Mouse (Mus musculus) hindbrain, postnatal 0 days (tissue): ENCODE measurements at regions not wholly inside any gene's neighbourhood (a gene's known extent, or its start where the extent isn't known, plus 50 kb on each side); places are given as distances from the start of the nearest gene placed in this dataset.
A peak's percentile ranks its signal among the peaks of the same experiment; 100 is the strongest.

Experiments
- ATAC-seq: fragments of 200-750 bp; cut with Nextera tagmentation; 2 replicates; pipeline ENCODE4 v1.8.0; 2017; ENCODE audit warnings: mild to moderate bottlenecking, moderate TSS enrichment, moderate library complexity
- DNase-seq: peaks from one replicate; pipeline ENCODE4 v3.0.0-alpha.2; 2015; ENCODE audit warnings: low spot score
- H3K27ac ChIP-seq: fragments of 300-500 bp; sonication (generic); 2 replicates; pipeline ENCODE4 v1.5.1; 2014; ENCODE audit warnings: mild to moderate bottlenecking
- H3K27me3 ChIP-seq: fragments of 300-500 bp; sonication (generic); 2 replicates; pipeline ENCODE4 v1.6.1; 2014; ENCODE audit warnings: low read length, mixed read lengths; ENCODE audit not compliant: insufficient read depth
- H3K36me3 ChIP-seq: fragments of 300-500 bp; sonication (generic); 2 replicates; pipeline ENCODE4 v1.6.1; 2014; ENCODE audit warnings: low read length, mixed read lengths; ENCODE audit not compliant: insufficient read depth
- H3K4me1 ChIP-seq: fragments of 300-500 bp; sonication (generic); 2 replicates; pipeline ENCODE4 v1.6.1; 2014; ENCODE audit warnings: antibody characterized with exemption, low read length, mixed read lengths; ENCODE audit not compliant: insufficient read depth
- H3K4me2 ChIP-seq: fragments of 300-500 bp; sonication (generic); 2 replicates; pipeline ENCODE4 v1.6.1; 2014; ENCODE audit warnings: low read depth, mild to moderate bottlenecking, low read length, moderate library complexity, mixed read lengths
- H3K4me3 ChIP-seq: fragments of 300-500 bp; sonication (generic); 2 replicates; pipeline ENCODE4 v1.5.1; 2014; ENCODE audit warnings: low read length
- H3K9ac ChIP-seq: fragments of 300-500 bp; sonication (generic); replicated peaks from 2 replicates; pipeline ENCODE4 v1.6.1; 2014; ENCODE audit warnings: mild to moderate bottlenecking, low read length, moderate library complexity, mixed read lengths
- H3K9me3 ChIP-seq: fragments of 300-500 bp; sonication (generic); 2 replicates; pipeline ENCODE4 v1.6.1; 2016; ENCODE audit warnings: low read length, mixed read lengths
- CTCF ChIP-seq: IDR thresholded peaks from 2 replicates; pipeline ENCODE4 v1.5.1; 2016; ENCODE audit warnings: antibody characterized with exemption, control low read depth, low read depth
- WGBS: fragments of 180-500 bp; shearing (Covaris S2); extraction: QIAGEN DNeasy Blood & Tissue Kit; methylation state at CpG from one replicate; pipeline ENCODE4 v1.1.7; 2014; 5-methylcytosine and 5-hydroxymethylcytosine counted together

DNA sequence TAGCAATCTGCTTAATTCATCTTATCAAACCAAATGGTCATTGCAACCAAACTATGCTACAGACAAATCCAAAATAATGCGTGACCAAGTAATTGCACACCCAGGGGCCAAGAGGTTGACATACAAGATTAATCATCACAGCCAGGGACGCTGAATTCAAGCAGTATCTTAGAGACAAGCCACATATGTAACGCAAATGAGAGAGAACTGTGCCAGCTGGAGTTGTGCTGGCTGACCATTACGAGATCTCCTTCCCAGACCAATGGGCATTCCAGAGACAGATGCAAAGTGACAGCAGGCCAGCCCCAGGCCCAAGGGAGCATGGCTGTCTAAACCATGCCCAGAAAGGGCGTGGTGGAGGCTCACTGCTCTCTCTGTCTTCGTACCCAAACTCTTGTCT lies 155.1 kb downstream of the Usp46 start:
- Histone ChIP-seq H3K9ac (no peak overlapping the region), H3K36me3 (no peaks in the 10 kb centered on the region), H3K4me1 (no peaks in the 10 kb centered on the region), H3K27me3 (no peaks in the 10 kb centered on the region), H3K4me3 (no peak overlapping the region), H3K27ac (no peak overlapping the region), H3K9me3 (no peaks in the 10 kb centered on the region), H3K4me2 (no peak overlapping the region)
- DNase-seq: peak; percentile 78
- WGBS: 26% methylated on average over 6 of the region's 6 CpGs
- no peak for TF ChIP-seq CTCF
- ATAC-seq: peak; percentile 87

GRCm38 (mm10) chr5:73918011-73918410 lies 150.2 kb downstream of the Usp46 start:
- no peak for ATAC-seq
- Histone ChIP-seq H3K27ac (no peak overlapping the region), H3K4me2 (no peak overlapping the region), H3K4me3 (no peak overlapping the region), H3K9me3 (no peaks in the 10 kb centered on the region), H3K4me1 (no peaks in the 10 kb centered on the region), H3K9ac (no peak overlapping the region), H3K27me3 (no peaks in the 10 kb centered on the region), H3K36me3 (no peaks in the 10 kb centered on the region)
- 77% methylated on average over 2 of the region's 2 CpGs for WGBS
- DNase-seq: no peak
- no peak for TF ChIP-seq CTCF

- Histone ChIP-seq H3K9ac (no peak overlapping the region), H3K4me3 (no peak overlapping the region), H3K27me3 (no peaks in the 10 kb centered on the region), H3K4me1 (no peaks in the 10 kb centered on the region), H3K9me3 (no peaks in the 10 kb centered on the region), H3K4me2 (no peak overlapping the region), H3K27ac (no peak overlapping the region), H3K36me3 (no peaks in the 10 kb centered on the region)
- DNase-seq (no peak), ATAC-seq (no peak)
- WGBS: 85% methylated on average over 6 of the region's 6 CpGs
- no peak for TF ChIP-seq CTCF
Measured at GRCm38 (mm10) chr5:73919936-73920335, 148.3 kb downstream of the Usp46 start.

- H3K27ac ChIP-seq: no peak overlapping the region
- H3K27me3 ChIP-seq: no peaks in the 10 kb centered on the region
- 47% methylated on average over 9 of the region's 9 CpGs for WGBS
- ATAC-seq: no peak
- no peak overlapping the region for H3K4me3 ChIP-seq
- no peak overlapping the region for H3K9ac ChIP-seq
- TF ChIP-seq CTCF: no peak
- no peak for DNase-seq
- H3K9me3 ChIP-seq: no peaks in the 10 kb centered on the region
- H3K4me2 ChIP-seq: no peak overlapping the region
- no peaks in the 10 kb centered on the region for H3K4me1 ChIP-seq
- H3K36me3 ChIP-seq: no peaks in the 10 kb centered on the region
Measured at GRCm38 (mm10) chr5:73927534-73927933, 140.7 kb downstream of the Usp46 start.

DNA sequence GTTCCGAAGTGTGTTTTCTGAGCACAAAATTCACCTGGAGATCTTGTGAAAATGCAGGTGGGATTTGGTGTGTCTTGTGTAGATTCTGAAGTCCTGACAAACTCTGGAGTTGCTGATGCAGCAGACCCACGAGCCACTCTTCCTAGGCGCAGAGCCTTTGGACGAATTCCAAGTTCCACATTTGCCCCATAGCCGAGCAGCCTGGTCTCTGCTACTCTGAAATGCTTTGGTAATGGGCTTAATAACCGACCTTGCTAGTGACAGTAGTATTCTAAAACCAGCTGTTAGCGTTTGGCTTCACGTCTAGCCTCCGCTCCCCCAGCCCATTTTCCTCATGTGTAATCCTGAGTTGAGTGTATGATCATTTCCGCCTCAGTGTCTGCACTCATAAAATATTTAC lies 139.5 kb downstream of the Usp46 start:
- Histone ChIP-seq H3K4me3 (no peak overlapping the region), H3K36me3 (no peaks in the 10 kb centered on the region), H3K4me2 (no peak overlapping the region), H3K27me3 (no peaks in the 10 kb centered on the region), H3K4me1 (no peaks in the 10 kb centered on the region), H3K9ac (no peak overlapping the region), H3K9me3 (no peaks in the 10 kb centered on the region), H3K27ac (no peak overlapping the region)
- 66% methylated on average over 10 of the region's 10 CpGs for WGBS
- ATAC-seq: no peak
- no peak for DNase-seq
- no peak for TF ChIP-seq CTCF

DNA sequence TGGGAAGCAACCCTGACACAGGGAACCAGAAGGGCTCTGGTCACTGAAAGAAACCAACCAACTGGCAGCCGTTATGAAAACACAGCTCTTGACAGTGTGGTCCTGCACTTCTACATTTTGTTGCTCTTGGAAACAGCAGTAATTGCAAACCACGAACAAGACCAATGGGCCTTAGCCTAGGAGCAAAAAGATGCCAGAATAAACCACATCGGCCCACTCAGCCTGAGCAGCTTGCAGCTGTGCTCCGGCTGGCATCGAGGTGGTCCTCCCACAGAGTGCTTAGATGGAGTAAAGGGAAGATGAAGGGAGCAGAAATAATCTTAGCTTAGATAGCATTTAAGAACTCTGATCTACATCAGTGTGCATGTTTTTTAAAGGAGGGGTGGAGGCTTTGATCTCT lies 138.0 kb downstream of the Usp46 start:
- ATAC-seq (no peak), DNase-seq (no peak)
- Histone ChIP-seq H3K4me2 (no peak overlapping the region), H3K4me1 (no peaks in the 10 kb centered on the region), H3K27ac (no peak overlapping the region), H3K9ac (no peak overlapping the region), H3K36me3 (no peaks in the 10 kb centered on the region), H3K4me3 (no peak overlapping the region), H3K9me3 (no peaks in the 10 kb centered on the region), H3K27me3 (no peaks in the 10 kb centered on the region)
- WGBS: 70% methylated on average over 5 of the region's 5 CpGs
- TF ChIP-seq CTCF: no peak

- Histone ChIP-seq H3K9ac (no peak overlapping the region), H3K4me2 (no peak overlapping the region), H3K27ac (no peak overlapping the region), H3K4me3 (no peak overlapping the region), H3K9me3 (no peaks in the 10 kb centered on the region), H3K4me1 (no peaks in the 10 kb centered on the region), H3K36me3 (no peaks in the 10 kb centered on the region), H3K27me3 (no peaks in the 10 kb centered on the region)
- WGBS: 63% methylated on average over 2 of the region's 2 CpGs
- DNase-seq (no peak), ATAC-seq (no peak)
- TF ChIP-seq CTCF: peak; percentile 68
Measured at GRCm38 (mm10) chr5:73937799-73938198, 130.4 kb downstream of the Usp46 start.
